Mouse (Mus musculus): Measurements from ENCODE around the gene Il11ra1.
"Not testable (repeated sequence)": the region's sequence is repeated elsewhere in the genome, so short reads cannot be mapped to it uniquely, and the experiment has no call there.

- not testable (repeated sequence) for TF ChIP-seq CTCF (IDR thresholded peaks at IDR 0.05; ENCODE audit: low read depth, low read length); POLR2A (IDR thresholded peaks at IDR 0.05; ENCODE audit: borderline replicate concordance, low read depth, low read length)
Measured at GRCm38 (mm10) chr4:41763176-41763575, 63.4 kb downstream of the Il11ra1 start.
